Mouse (Mus musculus) liver, embryonic 12.5 days (tissue): Measurements from ENCODE around the gene Marcks. TPM values are rescaled to one million over a fixed set of nuclear protein-coding genes. Genes with fewer than 3 reads are reported as not detected.
"Not testable (repeated sequence)": the region's sequence is repeated elsewhere in the genome, so short reads cannot be mapped to it uniquely, and the experiment has no call there.

Source experiments
- ATAC-seq: fragments of 200-750 bp; cut with Nextera tagmentation; 2 replicates; pipeline ENCODE4 v1.8.0; 2017; ENCODE audit warnings: moderate number of reproducible peaks, mild to moderate bottlenecking, moderate library complexity
- H3K27ac ChIP-seq: fragments of 300-500 bp; sonication (generic); 2 replicates; pipeline ENCODE4 v1.5.1; 2016; ENCODE audit warnings: mild to moderate bottlenecking
- H3K27me3 ChIP-seq: fragments of 300-500 bp; sonication (generic); replicated peaks from 2 replicates; pipeline ENCODE4 v1.6.1; 2016; ENCODE audit warnings: mild to moderate bottlenecking, moderate library complexity
- H3K36me3 ChIP-seq: fragments of 300-500 bp; sonication (generic); 2 replicates; pipeline ENCODE4 v1.6.1; 2016; ENCODE audit warnings: mild to moderate bottlenecking, moderate library complexity
- H3K4me1 ChIP-seq: fragments of 300-500 bp; sonication (generic); 2 replicates; pipeline ENCODE4 v1.6.1; 2016
- H3K4me2 ChIP-seq: fragments of 300-500 bp; sonication (generic); 2 replicates; pipeline ENCODE4 v1.6.1; 2016; ENCODE audit warnings: mild to moderate bottlenecking, moderate library complexity
- H3K4me3 ChIP-seq: fragments of 300-500 bp; sonication (generic); 2 replicates; pipeline ENCODE4 v1.5.1; 2016; ENCODE audit warnings: mild to moderate bottlenecking, moderate library complexity
- H3K9ac ChIP-seq: fragments of 300-500 bp; sonication (generic); 2 replicates; pipeline ENCODE4 v1.6.1; 2016; ENCODE audit warnings: mild to moderate bottlenecking, moderate library complexity
- H3K9me3 ChIP-seq: fragments of 300-500 bp; sonication (generic); replicated peaks from 2 replicates; pipeline ENCODE4 v1.6.1; 2016; ENCODE audit warnings: mild to moderate bottlenecking, moderate library complexity
- WGBS: fragments of 180-500 bp; shearing (Covaris S2); methylation state at CpG from one replicate; pipeline ENCODE4 v1.1.7; 2016; ENCODE audit not compliant: insufficient replicate concordance; 5-methylcytosine and 5-hydroxymethylcytosine counted together
- polyA plus RNA-seq: library from polyadenylated mRNA; unstranded; fragments of >200 nt; fragmentation: Nextera tagmentation; extraction: Ambion mirVana; gene quantifications from 2 replicates; pipeline ENCODE4 v1.2.1, GENCODE M21; 2016

The Marcks gene
- polyA plus RNA-seq, 1 experiment from 2014 or later: 34.9 TPM

GRCm38 (mm10) chr10:37093306-37093705, 45.4 kb downstream of the Marcks start:
- ATAC-seq: no peak
- Histone ChIP-seq H3K27me3 (no peaks in the 10 kb centered on the region), H3K36me3 (no peaks in the 10 kb centered on the region), H3K9me3 (no peaks in the 10 kb centered on the region), H3K4me1 (no peaks in the 10 kb centered on the region), H3K9ac (no peak overlapping the region), H3K4me2 (no peak overlapping the region), H3K27ac (no peak overlapping the region), H3K4me3 (no peak overlapping the region)

DNA sequence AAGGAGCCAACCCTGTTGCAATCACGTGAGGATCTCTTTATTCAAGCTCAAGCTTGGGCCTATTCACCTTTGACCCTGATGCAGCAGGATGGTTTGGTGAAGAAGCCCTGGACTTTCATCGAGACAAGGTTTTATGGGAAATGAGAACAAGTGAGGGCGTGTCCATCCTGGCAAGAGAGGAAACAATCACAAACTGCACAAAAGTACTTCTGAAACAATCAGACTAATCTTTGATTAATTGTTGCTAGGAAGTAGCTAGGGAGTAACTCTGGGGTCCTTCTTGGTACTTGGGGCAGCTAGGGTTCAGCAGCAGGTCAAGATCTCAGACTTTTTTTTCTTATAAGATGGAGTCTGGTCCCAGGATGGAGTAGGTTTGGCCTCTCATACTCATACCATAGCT, 48.3 kb downstream of the Marcks start:
- Histone ChIP-seq H3K4me3 (no peak overlapping the region), H3K27ac (no peak overlapping the region), H3K4me2 (no peak overlapping the region), H3K27me3 (no peaks in the 10 kb centered on the region), H3K9ac (no peak overlapping the region), H3K4me1 (no peaks in the 10 kb centered on the region), H3K9me3 (0 out of 2 replicates have a peak, but pooled peaks cover 3% of the 10 kb centered on the region), H3K36me3 (no peaks in the 10 kb centered on the region)
- no peak for ATAC-seq
- 63% methylated on average over 3 of the region's 3 CpGs for WGBS

- H3K9ac ChIP-seq, ATAC-seq: not testable (repeated sequence)
- 68% methylated on average over 2 of the region's 2 CpGs for WGBS
These were observed 54.6 kb downstream of the Marcks start for GRCm38 (mm10) chr10:37084071-37084470.

More at GRCm38 (mm10) chr10:37084071-37084470, 54.6 kb downstream of the Marcks start:
- not testable (repeated sequence) for H3K9me3 ChIP-seq, H3K27me3 ChIP-seq, H3K4me1 ChIP-seq, H3K27ac ChIP-seq, H3K4me3 ChIP-seq, H3K4me2 ChIP-seq, H3K36me3 ChIP-seq

Other genes with a start within 250 kb of the Marcks start
- gene Hdac2, start 164.4 kb downstream of the Marcks start, polyA plus RNA-seq: 103 and 110 TPM in 2 replicates